Mouse (Mus musculus): Measurements from ENCODE around the gene Bcan.

- no peak for TF ChIP-seq CTCF (IDR thresholded peaks at IDR 0.05)
- no peak for TF ChIP-seq EP300 (IDR thresholded peaks at IDR 0.05; ENCODE audit: insufficient read depth, low read depth, low read length)
- TF ChIP-seq POLR2A (IDR thresholded peaks at IDR 0.05; ENCODE audit: insufficient read depth, low read depth, low read length), result no peak
Observed at GRCm38 (mm10) chr3:87971489-87972202, 28.4 kb downstream of the Bcan start.

Data from heart, adult 2 months (tissue).